Mouse (Mus musculus): ENCODE data around the gene Xpo5.

Xpo5 gene

DNA sequence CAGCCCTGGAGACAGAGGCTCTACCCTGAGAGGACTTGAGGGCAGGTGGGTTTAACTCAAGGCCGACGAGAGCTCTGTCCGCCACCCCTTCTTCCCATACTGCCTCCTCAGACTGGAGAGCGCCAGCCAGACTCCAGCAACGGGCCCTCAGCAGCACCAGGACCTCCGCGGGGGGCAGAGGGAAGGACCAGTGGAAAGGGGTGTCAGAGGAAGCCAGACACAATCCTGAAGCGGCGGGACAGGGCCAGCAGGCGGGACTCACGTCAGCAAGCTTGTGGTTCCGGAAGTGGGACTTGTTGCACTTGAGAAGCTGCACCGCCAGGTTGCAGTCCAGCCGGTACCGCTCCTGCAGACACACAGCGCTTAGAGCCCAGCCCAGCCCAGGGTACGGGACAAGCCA lies 57.1 kb downstream of the Xpo5 start:
- no peak for DNase-seq (ENCODE audit: low read depth)

DNA sequence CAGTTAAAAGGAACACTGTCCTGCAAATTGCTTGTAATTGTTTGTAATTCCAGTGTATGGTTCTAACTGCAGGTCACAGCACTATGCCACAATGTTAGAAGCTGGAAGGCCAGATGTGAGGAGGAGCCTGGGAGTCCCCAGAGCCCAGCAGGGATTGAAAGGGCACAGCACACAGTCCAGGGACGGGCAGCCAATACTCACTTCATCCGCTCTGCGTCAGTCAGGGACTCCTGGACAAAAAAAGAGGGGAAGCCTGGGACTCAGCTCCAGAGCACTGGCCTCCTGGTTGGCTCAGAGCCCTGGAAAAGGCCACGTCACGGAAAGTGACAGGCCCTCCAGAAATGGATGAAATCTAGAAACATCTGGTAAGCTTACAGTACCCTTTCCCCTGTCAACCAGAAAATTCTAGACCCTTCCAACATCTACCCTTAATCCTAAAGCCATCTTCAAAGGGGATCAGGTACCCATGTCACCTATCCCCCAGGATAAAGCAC lies 59.7 kb downstream of the Xpo5 start:
- DNase-seq (ENCODE audit: low read depth): no peak

DNA sequence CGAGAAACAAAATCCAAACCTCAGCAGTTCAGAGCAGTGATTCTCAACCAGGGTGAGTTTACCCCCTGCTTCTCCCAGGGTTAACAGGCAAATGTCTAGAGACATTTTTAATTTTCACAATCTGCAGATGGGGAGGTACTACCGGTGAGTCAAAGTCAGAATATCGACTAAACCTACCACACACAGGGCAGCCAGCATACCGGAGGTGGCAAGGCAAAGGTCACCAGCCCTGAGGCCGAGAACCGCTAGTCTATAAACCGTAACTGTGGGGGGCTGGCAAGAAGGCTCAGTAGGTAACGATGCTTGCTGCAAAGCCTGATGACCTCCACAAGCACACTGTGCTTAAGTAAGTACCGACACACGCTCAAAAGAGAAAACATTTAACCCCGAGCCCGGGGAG lies 62.9 kb downstream of the Xpo5 start:
- no peak for DNase-seq (ENCODE audit: low read depth)

DNA sequence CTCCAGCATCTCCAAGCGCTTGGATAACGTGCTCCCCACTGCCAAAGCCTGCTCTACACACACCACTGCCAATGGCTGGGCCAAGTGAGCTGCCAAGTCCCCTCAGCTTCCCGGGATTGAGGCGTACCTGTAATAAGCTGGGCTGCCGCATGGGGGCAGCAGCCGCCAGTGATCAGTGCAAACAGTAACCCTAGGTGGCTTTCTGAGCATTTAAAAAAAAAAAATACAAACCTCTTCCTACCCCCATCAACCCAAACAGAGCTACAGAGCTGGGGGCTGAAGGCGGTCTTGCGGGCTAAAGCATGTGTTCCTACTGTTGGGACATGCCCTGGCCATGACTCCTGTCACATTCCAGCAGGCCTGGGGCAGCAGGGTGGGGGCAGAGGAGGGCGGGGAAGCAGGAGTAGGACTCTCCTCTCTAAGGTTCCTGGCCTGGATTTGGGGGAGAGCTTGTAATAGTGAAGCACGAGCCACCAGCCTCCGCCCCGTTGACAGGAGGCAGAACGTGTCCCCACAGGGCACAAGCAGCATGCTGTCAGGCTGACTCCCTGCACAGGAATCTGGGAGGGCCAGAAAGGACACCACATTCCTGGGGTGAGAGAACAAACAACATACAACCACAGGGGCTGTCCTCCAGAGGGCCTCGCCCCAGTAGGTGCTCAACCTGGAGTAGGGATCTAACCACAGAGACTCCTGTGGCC lies 63.5 kb downstream of the Xpo5 start:
- DNase-seq (ENCODE audit: low read depth): no peak

DNA sequence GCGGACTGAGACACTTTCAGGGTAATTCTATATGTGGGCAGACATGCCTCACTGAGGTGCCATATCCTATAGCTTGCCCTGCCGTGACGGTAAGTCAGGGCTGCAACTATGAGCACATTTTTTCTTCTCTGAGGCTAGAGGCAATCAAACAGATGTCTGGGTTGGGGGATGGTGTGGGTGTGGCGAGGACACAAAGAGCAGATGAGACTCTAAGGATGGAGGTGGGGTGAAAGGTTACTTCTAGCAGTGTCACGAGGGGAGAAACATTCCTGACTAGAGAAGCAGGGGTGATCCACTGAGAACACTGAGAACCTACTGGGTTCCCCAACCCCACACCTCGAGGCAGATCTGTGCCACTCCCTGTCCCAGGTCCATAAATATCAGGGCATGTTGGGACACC lies 64.4 kb downstream of the Xpo5 start:
- DNase-seq (ENCODE audit: low read depth): no peak

DNA sequence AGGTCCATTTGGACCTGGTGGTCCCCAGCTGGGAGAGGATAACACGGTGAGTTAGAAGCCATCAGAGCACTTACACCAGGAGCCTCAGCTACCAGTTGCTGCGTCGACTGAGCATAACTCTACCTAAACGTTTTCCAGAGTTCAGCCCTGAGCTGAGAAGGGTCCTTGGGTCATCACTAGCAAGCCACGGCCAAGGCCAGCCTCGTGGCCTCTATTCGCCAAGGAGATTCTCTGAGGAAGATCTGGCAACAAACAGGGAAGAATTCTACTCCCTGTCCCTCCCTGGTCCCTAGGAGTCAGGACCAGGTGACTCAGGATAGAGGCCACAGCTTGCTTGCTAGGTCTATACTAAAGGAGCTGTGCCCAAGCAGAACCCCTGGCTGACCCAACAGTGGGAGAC lies 64.9 kb downstream of the Xpo5 start:
- DNase-seq (ENCODE audit: low read depth): no peak

DNA sequence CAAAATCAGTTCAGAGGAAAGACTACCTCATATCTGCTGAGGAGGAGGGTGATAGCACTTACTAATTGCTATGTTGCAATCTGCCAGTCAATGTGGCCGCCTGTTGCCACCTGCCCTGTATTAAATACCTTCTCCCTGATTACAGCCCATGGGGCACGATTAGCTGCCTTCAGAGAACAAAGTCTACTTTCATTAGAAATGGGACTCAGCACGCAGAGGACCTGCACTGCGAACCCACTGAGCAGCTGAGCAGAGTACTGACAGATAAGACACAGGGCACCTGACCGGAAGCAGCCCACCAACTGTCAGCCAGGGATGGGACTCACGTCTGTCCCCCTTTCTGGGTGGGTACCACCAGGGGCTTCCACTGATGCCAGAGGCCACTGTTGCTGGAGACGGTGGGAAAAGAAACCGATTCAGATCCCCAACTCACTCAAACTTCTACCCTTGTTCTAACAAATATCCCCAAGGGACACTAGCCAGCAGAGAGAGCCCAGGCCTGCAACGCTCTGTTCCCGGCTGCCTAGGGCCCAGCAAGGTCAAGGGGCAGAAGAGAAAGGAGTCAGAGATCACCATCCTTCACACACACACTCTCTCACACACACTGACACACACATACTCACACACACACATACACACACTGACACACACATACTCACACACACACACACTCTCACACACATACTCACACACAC lies 65.6 kb downstream of the Xpo5 start:
- no peak for DNase-seq (ENCODE audit: low read depth)

DNA sequence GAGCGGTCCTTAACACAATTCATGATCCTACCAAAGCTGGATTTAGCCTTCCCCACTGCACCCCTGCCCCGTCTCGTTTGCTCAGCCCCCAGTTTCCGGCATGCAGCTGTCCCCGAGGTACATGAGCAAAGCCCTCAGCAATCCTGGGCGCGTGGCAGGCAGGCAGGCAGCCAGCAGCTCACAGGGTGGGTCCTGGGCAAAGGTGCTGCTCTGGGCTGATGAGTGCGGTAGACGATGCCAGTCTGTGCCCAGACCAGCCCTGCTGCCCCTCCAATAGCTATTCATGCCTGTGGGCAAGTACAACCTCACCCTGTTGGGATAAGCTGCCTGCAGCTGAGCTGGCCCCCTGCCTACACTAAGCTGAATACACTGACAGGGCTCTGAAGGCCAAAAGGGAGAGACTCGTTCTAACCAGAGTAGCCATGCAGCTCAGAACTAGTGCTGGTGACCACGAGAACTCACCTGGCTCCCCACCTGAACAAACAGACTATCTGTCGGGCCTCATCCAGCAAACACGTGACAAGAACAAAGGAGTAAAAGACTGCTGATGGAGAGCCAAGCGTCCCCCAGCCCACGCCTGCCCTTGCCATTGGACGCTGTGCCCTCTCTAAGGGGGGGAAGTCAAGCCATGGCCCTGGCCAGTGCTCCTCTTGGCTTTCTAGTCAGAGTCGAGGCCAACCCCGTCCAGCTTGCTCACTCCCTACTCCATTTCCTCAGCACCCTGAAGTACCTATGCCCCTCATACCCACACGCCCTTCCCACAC lies 67.4 kb downstream of the Xpo5 start:
- DNase-seq (ENCODE audit: low read depth): no peak

DNA sequence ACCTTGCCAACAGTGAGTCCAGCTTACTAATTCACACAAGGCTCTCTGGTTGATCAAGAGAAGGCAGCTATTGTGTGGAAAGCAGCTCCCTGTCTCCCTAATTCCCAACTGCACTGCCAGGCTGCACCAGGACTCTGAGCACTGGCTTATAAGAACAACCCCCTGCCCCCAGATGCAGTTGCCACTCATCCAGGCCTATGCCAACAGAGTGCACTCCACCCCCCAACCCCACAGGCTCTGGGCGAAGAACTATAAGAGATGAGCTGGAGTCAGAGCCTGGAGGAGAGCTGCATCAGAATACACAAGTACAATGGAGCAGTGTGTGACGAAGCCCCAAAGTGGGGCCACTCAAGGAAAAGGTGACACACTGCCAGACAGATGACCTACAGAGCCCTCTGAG lies 69.5 kb downstream of the Xpo5 start:
- DNase-seq (ENCODE audit: low read depth): no peak

DNA sequence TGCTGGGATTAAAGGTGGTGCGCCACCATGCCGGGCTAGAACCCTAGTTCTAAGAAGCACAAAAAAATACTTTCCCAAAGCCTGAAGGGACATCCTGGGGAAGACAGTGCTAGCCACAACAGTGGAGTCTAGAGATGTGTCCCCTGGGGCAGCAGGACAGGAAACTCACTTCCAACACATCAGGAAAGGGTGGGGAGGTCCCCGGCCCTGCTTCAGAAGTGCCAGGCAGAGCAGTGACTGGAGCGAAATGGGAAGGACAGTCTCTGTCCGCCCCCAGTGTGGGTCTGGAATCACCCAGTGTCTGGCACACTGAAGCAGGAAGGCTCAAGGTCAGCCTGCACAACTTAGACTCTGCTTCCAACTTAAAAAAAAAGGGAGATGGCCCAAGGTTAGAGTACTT lies 70.1 kb downstream of the Xpo5 start:
- no peak for DNase-seq (ENCODE audit: low read depth)

DNA sequence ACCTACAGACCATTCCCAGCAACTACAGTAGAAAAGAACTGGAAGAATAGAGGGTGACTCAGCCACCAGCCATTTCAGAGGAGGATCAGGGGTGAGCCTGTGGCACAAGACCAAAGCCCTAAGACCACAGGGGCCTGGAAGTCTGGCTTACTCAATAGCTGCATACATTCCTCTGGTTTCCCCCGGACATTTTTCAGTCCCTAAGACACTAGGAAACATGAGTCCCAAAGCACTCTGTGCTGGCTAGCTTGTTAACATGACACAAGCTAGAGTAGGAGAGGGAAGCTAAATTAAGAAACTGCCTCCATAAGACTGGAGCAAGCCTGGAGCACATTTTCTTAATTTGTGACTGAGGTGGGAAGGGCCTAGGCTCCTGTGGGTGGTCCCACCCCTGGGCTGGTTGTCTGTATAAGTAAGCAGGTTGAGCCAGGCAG lies 71.2 kb downstream of the Xpo5 start:
- no peak for DNase-seq (ENCODE audit: low read depth)

DNA sequence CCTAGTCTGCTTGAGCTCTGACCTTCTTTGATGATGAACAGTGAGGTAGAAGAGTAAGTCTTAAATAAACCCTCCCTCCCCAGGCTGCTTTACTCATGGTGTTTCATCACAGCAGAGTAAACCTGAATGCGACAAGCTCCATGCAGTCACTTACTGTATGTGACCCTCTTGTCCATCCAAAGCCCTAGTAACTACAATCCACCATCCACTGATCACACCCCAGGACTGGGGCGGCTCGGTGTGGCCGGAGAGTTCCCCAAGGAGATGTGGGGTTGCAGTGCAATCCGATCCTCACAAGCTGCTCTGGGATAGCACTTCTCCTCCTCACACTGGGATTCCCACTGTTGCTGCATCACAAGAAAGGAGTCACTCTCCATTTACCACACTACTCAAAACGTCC lies 71.9 kb downstream of the Xpo5 start:
- no peak for DNase-seq (ENCODE audit: low read depth)

DNA sequence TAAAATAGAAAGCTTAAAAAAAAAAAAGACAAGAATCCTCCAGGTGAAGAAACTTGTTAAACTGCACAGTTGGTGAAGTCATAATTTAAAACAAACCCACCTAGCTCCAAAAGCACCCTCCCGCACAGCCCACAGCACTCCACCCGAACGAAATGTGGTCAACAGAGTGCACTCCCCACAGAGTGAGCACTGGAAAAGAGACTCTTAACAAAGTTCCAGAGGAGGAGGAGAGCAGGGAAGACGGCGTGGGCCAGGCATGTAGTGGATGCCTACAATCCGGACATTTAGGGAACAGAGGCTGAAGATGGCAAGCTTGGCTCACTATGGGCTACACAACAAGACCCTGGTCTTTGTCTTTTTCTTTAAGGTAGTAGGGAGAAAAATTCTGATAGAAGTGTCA lies 72.5 kb downstream of the Xpo5 start:
- no peak for DNase-seq (ENCODE audit: low read depth)

DNA sequence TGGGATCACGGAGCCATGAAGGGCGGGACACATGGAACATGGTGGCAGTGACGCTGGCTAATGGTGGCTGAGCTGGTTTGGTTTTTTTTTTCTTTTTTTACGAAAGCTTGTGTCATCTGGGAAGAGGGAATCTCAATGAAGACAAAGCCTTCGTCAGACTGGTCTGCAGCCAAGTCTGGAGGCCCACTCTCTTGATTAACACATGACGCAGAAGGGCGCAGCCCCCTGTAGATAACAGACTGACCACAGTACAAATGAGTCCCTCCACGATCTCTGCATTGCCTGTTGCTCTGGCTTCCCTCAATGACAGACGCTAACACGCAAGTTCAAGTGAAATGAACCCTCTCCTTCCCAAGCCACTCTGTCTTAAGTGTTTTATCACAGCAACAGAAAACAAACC lies 72.9 kb downstream of the Xpo5 start:
- DNase-seq (ENCODE audit: low read depth): no peak

DNA sequence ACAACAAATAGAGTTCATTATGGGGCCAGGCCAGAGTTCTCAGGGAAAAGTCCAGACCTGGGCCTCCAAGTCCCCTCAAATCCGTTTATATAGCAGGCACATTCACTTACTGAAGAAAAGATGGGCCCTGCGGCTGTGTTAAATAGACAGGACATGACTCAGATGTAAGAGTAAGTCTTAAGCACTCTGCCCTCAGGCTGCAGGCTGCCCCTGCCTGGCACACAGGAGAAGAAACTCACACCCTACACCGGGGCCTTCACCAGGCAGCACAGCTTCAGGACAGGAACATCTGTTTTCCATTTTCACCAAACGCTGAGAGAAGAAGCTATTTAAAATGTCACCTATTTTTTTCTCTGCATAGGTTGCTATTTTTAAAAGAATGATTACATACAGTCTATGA lies 75.0 kb downstream of the Xpo5 start:
- no peak for DNase-seq (ENCODE audit: low read depth)

DNA sequence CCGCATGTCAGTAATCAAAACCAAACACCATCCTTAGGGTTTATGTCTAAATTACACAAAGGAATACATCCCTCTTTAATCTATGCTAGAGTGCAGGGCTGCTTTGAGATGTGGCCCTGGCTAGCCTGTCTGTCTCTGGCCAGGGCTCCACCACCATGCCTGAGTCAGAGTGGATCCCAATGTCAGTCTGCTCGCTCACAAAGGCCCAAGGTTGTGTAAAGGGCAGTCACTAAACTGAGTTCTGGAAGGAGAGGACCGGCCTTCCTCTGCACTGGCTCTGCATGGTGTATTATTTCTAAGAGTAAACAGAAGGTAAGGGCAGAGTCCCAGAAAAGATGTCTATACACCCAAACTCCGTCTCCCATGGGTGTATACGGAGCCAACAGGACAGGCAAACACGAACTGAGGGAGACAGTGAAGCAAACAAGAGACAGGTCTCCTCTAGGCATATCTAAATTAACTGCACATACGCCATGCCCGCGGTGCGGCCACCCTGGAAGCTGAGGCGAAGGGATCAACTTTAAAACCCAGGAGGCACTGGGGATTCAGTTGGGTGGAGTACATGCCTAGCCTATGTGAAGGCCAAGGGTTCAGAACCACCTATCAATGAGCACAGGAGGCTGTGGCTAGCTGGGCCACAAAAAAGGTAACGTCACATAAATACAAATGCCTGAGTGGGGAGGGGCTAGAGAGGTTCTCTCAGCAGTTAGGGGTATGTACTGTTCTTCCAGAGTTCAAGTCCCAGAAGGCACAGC lies 75.6 kb downstream of the Xpo5 start:
- DNase-seq (ENCODE audit: low read depth): no peak

DNA sequence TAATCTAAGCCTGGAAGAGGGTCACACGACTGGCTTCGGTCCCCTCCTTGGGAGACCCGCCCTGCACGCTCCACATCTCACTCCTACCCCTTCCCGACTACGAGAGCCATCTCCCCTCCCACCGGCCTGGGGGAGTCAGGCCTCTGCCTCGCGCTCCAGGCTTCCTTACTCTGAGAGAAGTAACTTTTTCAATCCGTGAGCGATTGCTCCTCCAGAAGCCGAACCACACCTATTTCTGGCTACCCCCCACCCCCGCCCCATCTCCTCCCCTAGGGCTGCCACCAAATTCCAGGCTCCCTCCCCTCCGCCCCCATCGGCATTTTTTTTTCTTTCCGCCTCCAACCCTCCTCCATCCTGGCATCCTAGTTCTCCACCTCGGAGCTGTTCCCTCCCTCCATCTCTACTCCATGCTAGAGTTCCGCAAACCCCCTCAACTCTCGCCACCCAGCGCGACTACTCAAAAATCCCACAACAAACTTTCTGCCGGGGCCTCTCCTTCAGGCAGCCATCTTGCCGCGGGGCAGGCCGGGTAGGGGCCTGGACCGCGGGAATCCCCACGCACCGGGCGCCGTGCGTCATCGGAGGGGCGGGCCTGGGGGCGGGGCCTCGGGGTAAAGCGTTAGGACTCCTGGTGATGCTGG lies 80.0 kb downstream of the Xpo5 start, which contains the start of gene Tjap1:
Gene Tjap1 (minus strand): TSS at position 544 of the 641 bp plus-strand sequence.
- peak; percentile 65 for DNase-seq (ENCODE audit: low read depth)

DNA sequence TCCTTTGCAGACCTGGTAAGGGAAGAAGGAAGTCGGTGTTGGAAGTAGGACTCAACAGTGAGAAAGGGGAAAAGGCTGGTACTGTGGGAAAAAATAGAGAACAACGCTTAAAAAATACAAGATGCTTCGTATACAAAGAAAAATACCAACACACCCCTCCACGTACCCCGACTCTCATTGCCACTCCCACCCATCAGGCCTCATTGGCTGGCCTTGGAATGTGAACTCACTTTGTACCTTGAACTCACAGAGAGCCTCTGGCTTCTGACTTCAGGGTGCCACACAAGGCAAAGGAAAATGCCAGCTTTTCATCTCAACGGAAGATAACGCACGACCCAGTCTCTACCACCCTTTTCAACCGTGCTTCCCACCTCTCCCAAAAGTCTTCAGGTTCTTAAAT lies 80.6 kb downstream of the Xpo5 start:
- no peak for DNase-seq (ENCODE audit: low read depth)

DNA sequence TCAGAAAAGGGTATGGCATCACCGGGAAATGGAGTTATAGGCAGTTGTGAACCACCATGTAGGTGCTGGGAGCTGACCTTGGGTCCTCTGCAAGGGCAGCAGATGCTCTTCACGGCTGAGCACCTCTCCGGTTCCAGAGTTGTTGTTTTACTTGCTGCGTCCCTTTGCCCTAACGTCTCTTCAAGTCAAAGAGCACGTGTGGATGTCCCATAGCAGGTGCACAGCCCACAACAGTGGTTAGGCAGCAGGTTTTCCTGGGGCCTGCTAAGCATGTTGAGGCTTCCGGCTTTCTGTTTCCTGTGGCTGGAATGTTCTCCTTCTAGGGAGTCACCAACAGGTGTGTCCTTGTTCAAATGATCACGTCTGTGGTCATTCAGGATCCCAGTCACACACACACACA lies 81.3 kb downstream of the Xpo5 start:
- DNase-seq (ENCODE audit: low read depth): no peak

DNA sequence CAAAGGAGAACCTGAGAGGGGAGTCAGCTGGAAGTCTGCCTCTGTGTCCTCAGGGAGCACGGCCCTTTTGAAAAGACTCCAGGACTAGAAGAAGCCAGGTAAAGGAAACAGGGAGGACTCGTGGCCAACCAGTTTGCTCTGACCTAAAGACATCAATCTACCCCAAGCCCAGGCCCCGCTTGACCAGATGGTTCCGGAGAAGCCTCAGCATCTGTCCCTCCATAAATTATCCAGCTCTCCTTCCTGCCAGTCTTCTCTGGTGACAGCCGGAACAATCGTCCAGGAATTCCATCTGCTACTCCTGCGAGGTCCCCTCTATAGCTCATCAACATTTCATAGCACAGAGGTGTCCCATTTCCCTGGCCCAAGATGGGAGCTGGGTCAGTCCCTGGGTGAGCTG lies 82.1 kb downstream of the Xpo5 start:
- DNase-seq (ENCODE audit: low read depth): no peak

DNA sequence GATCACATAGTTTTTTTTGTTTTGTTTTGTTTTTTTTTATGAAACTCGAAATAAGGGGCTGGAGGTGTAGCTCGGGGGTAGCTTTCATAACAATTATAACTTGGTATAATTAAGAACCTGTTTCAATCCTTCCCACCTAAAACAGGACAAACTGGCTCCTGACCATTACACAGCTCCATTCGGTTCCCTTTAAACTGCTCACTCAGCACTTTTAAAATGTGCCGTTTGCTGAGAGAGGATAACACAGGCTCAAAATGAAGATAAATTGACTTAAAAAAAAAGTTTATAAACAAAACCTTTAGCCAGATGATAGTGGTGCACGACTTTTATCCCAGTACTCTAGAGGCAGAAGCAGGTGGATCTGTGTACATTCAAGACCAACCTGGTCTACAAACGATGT lies 82.8 kb downstream of the Xpo5 start:
- DNase-seq (ENCODE audit: low read depth): no peak

DNA sequence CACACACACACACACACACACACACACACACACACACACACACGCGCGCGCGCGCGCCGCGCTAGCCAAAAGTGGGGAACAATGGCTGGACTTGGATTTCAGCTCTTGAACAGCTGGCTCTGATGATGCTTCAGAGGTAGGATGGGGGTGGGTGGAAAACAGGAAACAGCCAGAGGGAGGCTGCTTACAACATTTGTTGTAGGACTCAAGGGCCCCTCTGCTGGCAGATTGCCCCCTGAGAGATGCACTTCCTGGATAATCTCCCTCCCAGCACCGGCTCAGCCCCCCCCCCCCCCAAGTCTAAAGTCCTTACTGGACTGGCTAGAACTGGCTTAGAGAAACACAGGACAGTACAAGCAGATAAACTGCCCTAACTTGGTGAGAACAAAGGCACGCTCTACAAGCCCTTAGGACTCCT lies 85.1 kb downstream of the Xpo5 start:
- no peak for DNase-seq (ENCODE audit: low read depth)

Data from c-Kit-positive CD71-negative TER-119-negative erythroid progenitor cells, embryonic 14.5 days (primary cell).